Mouse (Mus musculus): ENCODE results near the gene Syn1.

The Syn1 gene

GRCm38 (mm10) chrX:20862105-20863065, 58.4 kb downstream of the Syn1 start:
- DNase-seq (ENCODE audit: low spot score in 2 of 2) = no peak

GRCm38 (mm10) chrX:20861453-20862104, 59.2 kb downstream of the Syn1 start:
- no peak for DNase-seq (ENCODE audit: low spot score in 2 of 2)

- no peak for DNase-seq (ENCODE audit: low spot score in 2 of 2)
Observed at GRCm38 (mm10) chrX:20853794-20854193, 67.0 kb downstream of the Syn1 start.

- peak; percentile 52 to 81 for DNase-seq (ENCODE audit: low spot score in 2 of 2)
Observed at GRCm38 (mm10) chrX:20848256-20848984, 72.4 kb downstream of the Syn1 start.

GRCm38 (mm10) chrX:20847816-20848215, 73.0 kb downstream of the Syn1 start:
- no peak for DNase-seq (ENCODE audit: low spot score in 2 of 2)

GRCm38 (mm10) chrX:20847232-20847631, 73.6 kb downstream of the Syn1 start:
- DNase-seq (ENCODE audit: low spot score in 2 of 2) = no peak

- DNase-seq (ENCODE audit: low spot score in 2 of 2) = peak in 1 of 2 experiments; percentile 13
Observed at GRCm38 (mm10) chrX:20828934-20829333, 91.9 kb downstream of the Syn1 start.

- peak; percentile 20 to 41 for DNase-seq (ENCODE audit: low spot score in 2 of 2)
Observed at GRCm38 (mm10) chrX:20819708-20820426, 100.9 kb downstream of the Syn1 start.

GRCm38 (mm10) chrX:20819204-20819628, 101.6 kb downstream of the Syn1 start:
- DNase-seq (ENCODE audit: low spot score in 2 of 2) = peak; percentile 50 to 81

- no peak for DNase-seq (ENCODE audit: low spot score in 2 of 2)
Observed at GRCm38 (mm10) chrX:20816974-20817373, 103.8 kb downstream of the Syn1 start.

All from cerebellum, postnatal 4 days (tissue).